Mouse (Mus musculus): ENCODE data around the gene Cryba1.

Gene Cryba1

DNA sequence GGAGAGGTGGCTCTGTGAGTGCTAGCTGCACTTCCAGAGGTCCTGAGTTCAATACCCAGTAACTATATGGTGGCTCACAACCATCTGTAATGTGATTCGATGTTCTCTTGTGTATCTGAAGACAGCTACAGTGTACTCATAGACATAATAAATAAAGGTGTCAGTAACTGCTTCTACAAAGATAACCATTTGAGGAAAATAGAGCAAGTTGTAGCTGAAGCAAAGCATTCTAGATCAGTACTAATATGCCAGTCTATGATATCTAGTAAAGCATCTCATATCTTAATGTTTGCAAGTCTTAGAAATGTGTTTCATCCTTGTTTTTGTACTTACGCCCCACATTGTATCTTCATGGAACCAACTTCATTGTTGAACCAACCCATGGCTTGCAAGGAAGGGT, 6.0 kb downstream of the Cryba1 start:
- no peak for DNase-seq (ENCODE audit: low spot score)

DNA sequence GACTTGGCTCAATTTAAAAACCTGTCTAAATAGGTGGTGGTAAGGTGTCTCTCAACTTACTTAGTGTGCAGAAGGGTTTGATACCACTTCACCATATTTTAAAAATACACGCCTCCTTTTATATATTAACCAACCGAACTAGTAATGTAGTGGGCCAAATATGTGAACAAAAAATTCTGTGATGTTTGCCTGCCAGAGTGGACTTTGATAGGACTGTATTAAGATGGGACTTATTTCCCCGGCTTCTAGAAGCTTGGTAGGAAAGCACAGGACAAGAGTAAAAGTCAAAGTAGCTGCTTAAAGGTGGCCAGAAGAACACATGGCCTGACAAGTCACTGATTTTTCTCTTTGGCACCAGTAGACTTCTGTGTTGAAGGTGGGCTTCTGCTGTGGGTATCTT, 11.3 kb downstream of the Cryba1 start:
- no peak for DNase-seq (ENCODE audit: low spot score)

DNA sequence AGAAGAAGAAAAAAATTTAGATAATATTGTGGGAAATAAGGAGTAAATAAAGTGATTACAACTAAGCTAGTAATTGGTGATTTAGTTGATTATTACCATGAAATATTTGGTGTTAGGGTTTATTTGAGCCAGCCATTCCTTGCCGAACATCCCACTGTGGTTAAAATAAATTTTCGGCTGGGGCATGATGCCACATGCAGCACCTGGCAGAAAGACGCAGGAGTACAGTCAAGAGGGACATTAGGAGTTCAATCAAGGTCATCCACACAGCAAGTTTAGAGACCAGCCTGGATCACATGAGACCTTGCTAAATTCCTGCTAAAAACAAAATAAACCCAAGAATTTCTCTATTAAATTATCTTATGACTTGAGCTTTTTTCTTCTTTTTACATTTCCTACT, 16.0 kb downstream of the Cryba1 start:
- DNase-seq (ENCODE audit: low spot score): no peak

DNA sequence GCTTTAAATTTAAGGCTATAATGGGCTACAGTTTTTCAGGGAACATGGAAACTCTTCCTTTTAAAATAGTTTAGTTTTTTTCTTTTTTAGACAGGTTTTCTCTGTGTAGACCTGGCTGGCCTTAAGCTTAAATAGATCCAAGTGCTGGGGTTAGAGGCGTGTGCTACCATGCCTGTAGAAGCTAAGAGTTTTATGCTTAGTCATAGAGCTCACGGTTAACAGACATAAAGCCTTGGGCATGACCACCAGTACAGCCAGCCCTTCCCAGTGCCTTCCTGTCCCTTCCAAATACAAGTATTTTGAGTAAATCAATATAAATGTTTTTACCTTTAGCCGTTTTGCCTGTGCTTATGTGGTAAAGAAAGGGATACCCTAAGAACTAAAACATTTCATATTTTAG, 19.2 kb downstream of the Cryba1 start:
- no peak for DNase-seq (ENCODE audit: low spot score)

DNA sequence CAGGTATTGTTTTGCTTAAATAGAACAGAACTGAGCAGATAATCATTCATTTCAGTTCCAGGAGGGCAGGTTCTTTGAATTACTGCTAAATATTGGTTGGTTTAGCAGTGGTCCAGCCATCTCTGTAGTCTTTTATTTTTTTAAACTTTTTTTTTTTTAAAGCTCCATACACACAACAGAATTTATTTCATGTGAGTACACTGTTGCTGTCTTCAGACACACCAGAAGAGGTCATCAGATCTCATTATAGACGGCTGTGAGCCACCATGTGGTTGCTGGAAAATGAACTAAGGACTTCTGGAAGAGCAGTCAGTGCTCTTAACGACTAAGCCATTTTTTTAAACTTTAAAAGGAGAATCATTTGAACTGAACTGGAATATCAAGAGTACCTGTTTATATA, 27.9 kb downstream of the Cryba1 start:
- DNase-seq (ENCODE audit: low spot score): no peak

DNA sequence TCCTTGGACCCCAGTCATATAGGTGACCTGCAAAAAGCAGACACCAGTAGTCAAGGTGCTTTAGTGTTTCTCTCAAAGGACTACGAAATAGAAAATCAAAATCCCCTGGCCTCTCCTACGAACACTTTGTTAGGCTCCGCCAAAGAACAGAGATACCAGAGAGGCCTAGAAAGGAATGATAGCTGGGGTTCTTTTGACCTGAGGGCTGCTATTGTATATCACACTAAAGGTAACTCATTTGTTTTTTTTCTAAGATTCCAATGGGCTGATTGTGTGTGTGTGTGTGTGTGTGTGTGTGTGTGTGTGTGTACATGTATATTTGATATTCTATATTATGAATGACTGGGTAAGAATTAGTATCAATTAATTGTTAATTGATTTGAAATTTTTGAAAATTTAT, 32.1 kb downstream of the Cryba1 start:
- DNase-seq (ENCODE audit: low spot score): no peak

DNA sequence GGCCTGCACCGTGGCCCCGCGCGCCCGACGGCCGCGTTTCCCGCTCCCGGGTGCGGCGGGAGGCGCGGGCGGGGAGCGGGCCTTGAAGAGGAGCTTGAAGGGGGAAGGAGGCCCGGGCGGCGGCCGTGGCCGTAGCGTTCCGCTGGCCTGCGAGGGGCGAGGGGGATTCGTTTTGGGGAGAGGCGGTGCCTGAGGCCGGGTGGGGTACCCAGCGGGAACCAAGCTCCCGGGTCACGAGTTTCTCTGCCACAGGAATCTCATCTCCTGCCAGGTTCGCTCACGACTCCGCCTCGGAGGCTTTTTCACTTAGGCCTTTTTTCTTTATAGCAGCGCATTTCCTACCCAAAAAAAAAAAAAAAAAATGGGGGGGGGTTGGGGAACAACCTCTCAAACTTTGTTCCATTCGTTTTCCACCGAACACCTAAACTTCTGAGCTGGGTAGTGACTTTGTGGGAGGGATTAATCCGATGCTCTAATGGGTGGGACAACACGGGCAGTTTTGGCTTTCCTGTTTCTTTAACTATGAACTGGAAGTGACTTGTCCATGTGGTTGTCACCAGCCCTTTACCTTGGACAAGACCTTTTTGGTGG, 37.4 kb downstream of the Cryba1 start:
- DNase-seq (ENCODE audit: low spot score): no peak

DNA sequence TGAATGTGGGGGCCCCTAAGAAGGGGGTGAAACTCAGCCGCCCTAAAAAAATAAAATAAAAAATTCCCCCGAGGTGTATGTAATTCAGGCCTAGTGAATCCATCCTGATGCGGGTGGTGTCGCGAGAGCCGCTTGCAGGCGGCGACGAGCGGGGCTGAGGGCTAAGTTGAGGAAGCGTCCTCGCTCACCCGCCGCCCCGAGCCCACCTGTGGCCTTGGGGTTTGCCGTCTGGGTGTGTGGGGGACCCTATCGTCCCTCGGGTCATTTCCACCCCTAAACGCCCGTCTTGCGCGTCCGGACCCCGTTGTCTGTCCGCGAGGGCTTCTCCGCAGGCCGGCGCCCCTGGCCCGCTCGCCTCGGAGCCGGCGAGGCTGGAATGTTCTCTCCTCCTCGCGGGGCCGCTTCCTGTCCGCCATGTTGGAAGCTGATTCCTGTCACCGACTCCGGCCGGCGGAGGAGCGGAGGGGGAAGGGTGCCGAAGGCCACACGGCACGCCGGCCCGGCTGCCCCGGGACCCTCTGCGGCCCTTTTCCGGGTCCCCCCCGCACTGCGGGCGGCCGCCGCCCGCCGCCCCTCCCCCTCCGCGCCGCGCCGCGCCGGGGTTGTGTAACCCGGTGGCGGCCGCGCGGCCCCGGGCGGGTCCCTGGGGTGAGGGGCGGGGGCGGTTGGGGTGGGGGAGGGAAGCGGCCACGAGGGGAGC, 38.1 kb downstream of the Cryba1 start:
- peak; percentile 25 for DNase-seq (ENCODE audit: low spot score)

DNA sequence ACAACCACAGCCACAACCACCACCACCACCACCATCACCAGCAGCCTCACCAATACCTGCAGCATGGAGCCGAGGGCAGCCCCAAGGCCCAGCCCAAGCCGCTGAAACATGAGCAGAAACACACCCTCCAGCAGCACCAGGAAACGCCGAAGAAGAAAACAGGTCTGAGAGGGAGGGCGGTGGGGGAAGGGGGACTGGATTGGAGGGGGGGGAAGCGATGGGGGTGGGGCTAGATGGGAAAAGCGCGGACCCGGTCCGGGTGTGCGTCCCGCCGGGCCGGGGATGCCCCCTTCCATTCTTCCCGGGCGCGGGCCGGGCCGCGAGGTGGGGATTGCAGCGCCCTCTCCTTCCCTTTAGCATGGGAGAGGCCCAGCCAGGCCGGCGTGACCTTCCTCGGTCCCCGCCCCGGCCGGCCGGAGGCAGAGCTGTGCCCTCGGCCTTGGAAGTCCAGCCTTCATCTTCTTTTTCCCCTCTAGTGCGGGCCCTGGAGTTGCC, 38.7 kb downstream of the Cryba1 start:
- DNase-seq (ENCODE audit: low spot score): no peak

DNA sequence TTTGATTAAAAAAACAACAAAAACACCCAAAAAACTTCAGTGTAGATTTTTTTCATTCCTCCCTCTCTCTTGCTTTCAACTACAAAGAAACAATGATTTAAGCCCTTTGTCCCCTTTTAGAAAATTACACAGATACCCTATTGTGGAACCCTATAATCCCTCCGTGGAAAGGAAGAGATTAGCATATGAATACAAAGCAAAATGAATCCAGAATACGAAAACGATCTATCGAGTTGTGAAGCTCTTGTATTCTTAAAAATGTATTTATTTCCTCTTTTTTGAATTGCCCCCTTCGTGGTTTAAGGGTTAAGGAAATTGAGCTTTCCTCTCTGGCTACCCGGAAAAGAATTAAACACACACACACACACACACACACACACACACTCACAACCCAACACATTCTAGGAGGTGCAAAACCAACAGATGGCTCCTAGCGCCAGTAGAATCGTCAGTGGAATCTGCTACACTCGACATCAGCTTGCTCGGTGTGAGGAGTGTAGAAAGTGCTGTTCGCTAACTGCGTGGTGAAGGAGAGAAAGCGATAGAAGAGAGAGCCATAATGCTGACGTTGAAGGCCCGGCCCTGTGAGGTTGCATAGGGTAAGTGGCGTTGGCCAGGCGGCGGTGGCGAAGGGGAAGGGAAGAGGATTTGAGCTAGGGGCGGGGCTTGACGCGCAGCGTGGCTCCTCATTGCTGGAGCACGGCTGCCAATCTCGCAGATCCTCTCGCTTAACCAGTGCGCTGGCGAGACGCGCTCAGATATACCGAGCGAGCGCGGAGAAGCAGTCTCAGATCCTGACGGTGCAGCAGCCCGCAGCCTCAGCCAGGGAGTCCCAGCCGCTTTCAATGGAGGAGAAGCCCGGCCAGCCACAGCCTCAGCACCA, 39.5 kb downstream of the Cryba1 start, which contains the start of gene Nufip2:
TSS of gene Nufip2 (plus strand) at position 773 of the 883 bp plus-strand sequence.
- DNase-seq (ENCODE audit: low spot score): peak; percentile 99

DNA sequence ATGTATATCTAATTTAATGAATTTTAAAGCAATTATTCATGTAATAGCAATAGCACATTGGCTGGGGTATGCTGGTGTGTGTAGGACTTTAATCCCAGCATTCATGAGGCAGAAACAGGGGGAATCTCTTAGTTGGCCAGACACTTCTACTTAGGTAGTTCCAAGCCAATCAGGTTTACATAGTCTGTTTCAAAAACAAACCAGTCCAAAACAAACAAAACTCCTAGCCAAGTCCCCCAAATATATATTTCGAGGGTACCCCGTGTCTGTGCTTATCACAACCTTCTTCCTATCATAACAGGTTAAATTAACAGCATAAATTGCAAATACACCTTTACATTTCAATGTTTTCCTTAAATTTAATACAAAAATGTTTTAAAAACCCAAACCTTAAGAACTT, 40.2 kb downstream of the Cryba1 start:
- DNase-seq (ENCODE audit: low spot score): no peak

DNA sequence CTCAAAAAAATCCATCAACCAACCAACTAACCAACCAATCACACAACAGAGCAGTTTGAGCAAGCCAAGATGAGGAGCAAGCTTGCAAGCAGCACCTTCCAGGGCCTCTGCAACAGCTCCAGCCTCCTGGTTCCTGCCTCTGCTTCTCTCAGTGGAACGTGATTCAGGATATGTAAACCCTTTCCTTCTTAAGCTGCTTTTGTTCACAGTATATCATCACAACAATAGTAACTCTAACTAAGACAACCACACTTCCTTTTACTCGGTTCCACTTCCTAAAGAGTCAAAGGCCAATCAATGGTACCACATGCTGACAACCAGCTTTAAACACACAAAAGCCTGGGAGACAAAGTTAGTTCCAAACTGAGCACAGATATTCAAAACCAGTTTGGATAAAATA, 45.1 kb downstream of the Cryba1 start:
- DNase-seq (ENCODE audit: low spot score): no peak

DNA sequence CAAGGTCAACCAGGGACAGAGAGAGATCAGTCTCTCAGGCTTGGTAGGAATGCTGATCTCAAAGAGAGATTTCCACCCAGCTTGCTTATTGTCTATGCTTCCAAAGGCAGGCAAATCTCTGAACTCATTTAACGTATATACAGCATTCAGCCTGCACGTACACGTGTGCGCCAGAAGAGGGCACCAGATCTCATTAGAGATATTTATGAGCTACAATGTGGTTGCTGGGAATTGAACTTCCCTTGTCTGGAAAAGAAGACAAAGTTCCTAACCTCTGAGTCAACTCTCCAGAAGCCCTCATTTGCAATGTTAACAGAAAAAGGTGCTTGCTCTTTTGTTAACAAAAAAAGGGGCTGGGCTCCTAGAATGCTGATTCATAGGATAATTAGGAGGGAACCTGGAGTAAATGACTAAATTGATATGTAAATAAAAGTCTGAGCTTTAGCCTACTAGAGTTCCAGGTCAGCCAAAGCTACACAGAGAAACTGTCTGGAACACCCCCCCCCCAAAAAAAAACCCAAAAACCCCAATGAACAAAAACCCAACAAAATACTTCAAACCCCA, 51.6 kb downstream of the Cryba1 start:
- no peak for DNase-seq (ENCODE audit: low spot score)

DNA sequence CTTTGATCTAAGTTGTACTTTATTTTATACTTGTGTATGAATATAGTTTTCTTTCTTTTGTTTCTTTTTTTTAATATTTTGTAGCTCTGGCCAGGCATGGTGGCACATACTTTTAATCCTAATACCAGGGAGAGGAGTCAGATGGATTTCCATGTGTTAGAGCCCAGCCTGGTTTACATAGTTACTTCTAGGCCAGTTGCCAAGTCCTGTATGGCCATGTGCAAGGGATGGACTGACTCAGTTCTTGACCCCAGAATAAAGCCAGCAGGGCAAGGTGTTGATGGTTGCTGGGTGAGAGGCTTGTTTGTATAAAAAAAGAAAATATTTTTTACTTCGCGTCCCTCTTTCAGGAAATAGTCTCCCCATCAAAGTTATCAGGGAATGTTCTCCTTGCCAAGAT, 52.3 kb downstream of the Cryba1 start:
- DNase-seq (ENCODE audit: low spot score): no peak
